Mouse (Mus musculus) testis, adult 2 months (tissue): ENCODE results near the gene Etv3. TPM values are rescaled to one million over a fixed set of nuclear protein-coding genes. Genes with fewer than 3 reads are reported as not detected.
A peak's percentile ranks its signal among the peaks of the same experiment; 100 is the strongest.

Experiments used
- H3K27ac ChIP-seq: fragments of 200-500 bp; 2 replicates; pipeline ENCODE4 v1.5.1; 2012; ENCODE audit warnings: low read depth, low read length; ENCODE audit not compliant: control insufficient read depth, insufficient read depth
- H3K27me3 ChIP-seq: fragments of 200-500 bp; 2 replicates; pipeline ENCODE4 v1.6.1; 2012; ENCODE audit warnings: mild to moderate bottlenecking, low read length, moderate library complexity; ENCODE audit not compliant: control insufficient read depth, insufficient read depth
- H3K36me3 ChIP-seq: fragments of 200-500 bp; 2 replicates; pipeline ENCODE4 v1.6.1; 2012; ENCODE audit warnings: mild to moderate bottlenecking, low read length; ENCODE audit not compliant: control insufficient read depth, insufficient read depth
- H3K4me1 ChIP-seq: fragments of 200-500 bp; 2 replicates; pipeline ENCODE4 v1.6.1; 2012; ENCODE audit warnings: low read length; ENCODE audit not compliant: control insufficient read depth, insufficient read depth
- H3K4me3 ChIP-seq: fragments of 200-500 bp; 2 replicates; pipeline ENCODE4 v1.5.1; 2012; ENCODE audit warnings: low read depth, mild to moderate bottlenecking, low read length, moderate library complexity, mixed read lengths; ENCODE audit not compliant: control insufficient read depth
- CTCF ChIP-seq: fragments of 200-500 bp; IDR thresholded peaks from 2 replicates; pipeline ENCODE4 v1.5.1; 2012; ENCODE audit warnings: low read depth, mild to moderate bottlenecking, inconsistent platforms, low read length, moderate library complexity; ENCODE audit not compliant: control insufficient read depth, insufficient read depth, insufficient replicate concordance
- POLR2A ChIP-seq: fragments of 200-500 bp; IDR thresholded peaks from 2 replicates; pipeline ENCODE4 v1.6.1; 2012; ENCODE audit warnings: low read depth, mild to moderate bottlenecking, inconsistent platforms, low read length, moderate library complexity; ENCODE audit not compliant: control insufficient read depth
- polyA plus RNA-seq: library from polyadenylated mRNA; depleted of rRNA; stranded (reverse); fragments of >200 nt; gene quantifications from 2 replicates; pipeline ENCODE4 v1.2.3, GENCODE M21; 2012

The Etv3 gene
- polyA plus RNA-seq, 1 experiment = 4.0 TPM

DNA sequence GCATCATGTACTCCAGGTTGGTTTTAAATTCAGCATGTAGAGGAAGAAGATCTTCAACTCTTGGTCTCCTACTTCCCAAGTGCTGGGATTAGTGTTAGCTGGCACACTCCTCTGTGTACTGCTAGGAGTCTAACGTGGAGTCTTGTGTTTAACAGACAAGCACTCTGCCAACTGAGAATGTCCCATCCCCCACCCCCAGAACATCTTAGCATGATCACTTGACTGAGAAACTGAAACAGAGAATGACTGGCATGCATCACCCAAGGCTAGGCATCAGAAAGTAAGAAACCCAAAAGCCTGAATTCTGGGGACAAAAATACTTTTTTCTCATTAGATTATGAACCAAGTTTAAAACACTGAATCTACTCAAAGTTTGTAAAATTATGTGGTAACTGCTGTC lies 3.4 kb upstream of the Etv3 start:
- peaks cover 5% of the 10 kb centered on the region for H3K4me1 ChIP-seq
- H3K27ac ChIP-seq = no peak overlapping the region
- no peaks in the 10 kb centered on the region for H3K36me3 ChIP-seq
- H3K27me3 ChIP-seq = no peaks in the 10 kb centered on the region
- TF ChIP-seq POLR2A (no peak), CTCF (no peak)
- no peak overlapping the region for H3K4me3 ChIP-seq

DNA sequence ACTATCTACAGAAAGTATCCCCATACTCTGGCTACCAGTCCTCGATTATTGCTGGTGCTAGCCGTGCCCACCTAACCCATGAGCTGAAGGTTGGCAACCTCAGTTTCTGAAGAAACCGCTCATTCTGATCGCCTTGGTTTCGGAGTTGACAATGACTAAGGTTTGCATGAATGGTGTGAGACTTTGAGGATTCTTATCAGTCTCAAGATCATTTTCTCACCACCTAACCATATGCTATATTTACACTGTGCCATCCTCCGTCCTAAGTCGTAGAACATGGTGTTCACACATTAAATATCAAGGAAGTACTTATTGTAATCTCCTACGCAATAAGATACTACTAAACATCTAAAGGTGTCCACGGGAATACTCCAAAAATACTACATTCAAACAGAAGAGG lies 1.5 kb upstream of the Etv3 start:
- H3K4me3 ChIP-seq = no peak overlapping the region
- TF ChIP-seq CTCF (no peak), POLR2A (no peak)
- H3K27me3 ChIP-seq = no peaks in the 10 kb centered on the region
- peaks cover 5% of the 10 kb centered on the region for H3K4me1 ChIP-seq
- no peaks in the 10 kb centered on the region for H3K36me3 ChIP-seq
- H3K27ac ChIP-seq = no peak overlapping the region

DNA sequence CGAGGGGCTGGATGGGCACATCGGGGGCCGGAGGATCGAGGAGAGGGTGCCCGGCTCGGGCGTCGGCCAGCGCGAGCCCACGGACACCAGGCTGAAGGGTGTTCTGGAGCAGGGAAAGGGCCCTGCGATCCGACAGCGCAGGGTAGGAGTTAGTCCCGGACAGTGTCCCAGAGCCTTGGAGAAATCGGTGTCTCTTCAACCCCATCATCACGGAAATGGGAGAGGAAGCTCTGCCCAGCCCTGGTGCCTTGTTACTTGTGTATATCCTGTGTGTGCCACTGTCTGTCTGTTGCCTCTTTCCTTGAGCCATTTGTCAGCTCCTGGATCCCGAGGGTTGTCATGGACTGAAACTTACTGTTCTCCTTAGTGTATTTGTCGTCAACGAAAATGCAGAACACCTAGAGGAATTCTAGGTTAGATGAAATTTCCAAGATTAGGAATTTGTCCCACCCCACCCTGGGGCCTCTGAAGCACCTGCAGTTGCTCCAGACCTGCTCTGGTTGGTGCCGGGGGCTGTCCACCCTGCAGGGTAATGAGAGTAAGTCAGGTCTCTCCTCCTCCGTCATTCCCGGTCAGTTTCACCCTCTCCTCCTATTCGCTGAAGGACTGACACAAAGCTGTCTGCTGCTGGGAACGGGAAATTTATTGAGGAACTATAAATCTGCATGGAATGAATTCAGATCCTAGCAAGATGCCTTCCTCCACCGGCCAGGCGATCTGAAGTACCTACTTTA lies 797 bp downstream of the Etv3 start:
- Histone ChIP-seq H3K27ac (peak overlapping the region; percentile 50), H3K27me3 (no peaks in the 10 kb centered on the region), H3K36me3 (no peaks in the 10 kb centered on the region; the same call in 1 of the 2 replicates), H3K4me3 (peak overlapping the region; percentile 84), H3K4me1 (peaks cover 5% of the 10 kb centered on the region)
- no peak for TF ChIP-seq CTCF
- TF ChIP-seq POLR2A = no peak

DNA sequence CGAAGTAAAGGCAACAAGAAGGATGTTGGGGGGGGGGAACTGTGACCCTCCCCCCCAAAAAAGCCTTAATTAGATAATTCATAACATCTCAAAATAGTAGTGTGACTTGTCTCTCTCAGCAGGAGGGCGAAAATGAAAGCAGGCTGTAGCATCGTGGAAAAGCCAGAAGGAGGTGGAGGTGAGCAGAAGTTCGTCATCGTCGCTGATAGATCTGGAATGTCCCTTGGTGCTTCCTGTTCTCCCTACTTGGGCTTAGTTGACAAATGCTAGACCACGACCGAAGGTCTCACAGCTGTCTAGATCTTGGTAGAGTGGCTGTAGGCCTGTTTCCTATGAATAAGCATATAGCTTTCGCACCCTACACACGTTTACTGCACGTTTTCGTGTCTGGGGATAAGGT lies 1.9 kb downstream of the Etv3 start:
- no peak overlapping the region for H3K27ac ChIP-seq
- H3K27me3 ChIP-seq = no peaks in the 10 kb centered on the region
- peaks cover 5% of the 10 kb centered on the region for H3K4me1 ChIP-seq
- TF ChIP-seq POLR2A = no peak
- TF ChIP-seq CTCF = no peak
- H3K4me3 ChIP-seq = no peak overlapping the region
- no peaks in the 10 kb centered on the region; the same call in 1 of the 2 replicates for H3K36me3 ChIP-seq

- Histone ChIP-seq H3K36me3 (no peaks in the 10 kb centered on the region; the same call in none of the 2 replicates), H3K4me3 (no peak overlapping the region), H3K4me1 (peaks cover 5% of the 10 kb centered on the region), H3K27ac (no peak overlapping the region), H3K27me3 (no peaks in the 10 kb centered on the region)
- no peak for TF ChIP-seq CTCF
- TF ChIP-seq POLR2A = no peak
Observed at GRCm38 (mm10) chr3:87528021-87528420, 2.8 kb downstream of the Etv3 start.

GRCm38 (mm10) chr3:87528841-87529240 lies 3.6 kb downstream of the Etv3 start:
- Histone ChIP-seq H3K4me1 (peaks cover 5% of the 10 kb centered on the region), H3K27me3 (no peaks in the 10 kb centered on the region), H3K4me3 (no peak overlapping the region), H3K27ac (no peak overlapping the region), H3K36me3 (no peaks in the 10 kb centered on the region; the same call in none of the 2 replicates)
- no peak for TF ChIP-seq CTCF
- TF ChIP-seq POLR2A = no peak

DNA sequence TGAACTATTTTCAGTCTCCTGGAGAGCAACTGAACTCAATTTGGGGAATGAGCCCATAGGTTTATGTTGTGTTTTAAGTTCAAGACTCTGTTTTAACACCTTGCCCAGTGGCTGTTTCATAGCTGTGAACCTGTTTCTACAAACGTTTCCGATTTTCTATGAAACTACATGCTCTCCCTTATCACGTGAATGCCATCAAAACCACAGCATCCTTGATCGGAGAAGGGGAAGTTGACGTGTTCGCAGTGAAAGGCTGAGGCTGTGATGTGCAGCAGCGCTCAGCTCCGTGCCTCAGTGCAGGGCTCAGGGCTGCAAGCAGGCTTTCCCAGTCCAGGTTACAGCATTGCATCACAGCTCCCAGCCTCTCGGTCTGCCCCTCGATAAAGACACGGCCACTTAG lies 4.4 kb downstream of the Etv3 start:
- TF ChIP-seq CTCF = no peak
- TF ChIP-seq POLR2A = no peak
- no peak overlapping the region for H3K4me3 ChIP-seq
- H3K36me3 ChIP-seq = no peaks in the 10 kb centered on the region; the same call in none of the 2 replicates
- no peaks in the 10 kb centered on the region for H3K27me3 ChIP-seq
- H3K4me1 ChIP-seq = peaks cover 5% of the 10 kb centered on the region
- no peak overlapping the region for H3K27ac ChIP-seq
